Mouse (Mus musculus) 3T3-L1 (cell line): ENCODE results near the gene Plau.

Source experiments
- DNase-seq: peaks from one replicate; pipeline ENCODE4 v3.0.0-alpha.2; 2015; ENCODE audit warnings: low read depth, low spot score

Gene Plau

DNA sequence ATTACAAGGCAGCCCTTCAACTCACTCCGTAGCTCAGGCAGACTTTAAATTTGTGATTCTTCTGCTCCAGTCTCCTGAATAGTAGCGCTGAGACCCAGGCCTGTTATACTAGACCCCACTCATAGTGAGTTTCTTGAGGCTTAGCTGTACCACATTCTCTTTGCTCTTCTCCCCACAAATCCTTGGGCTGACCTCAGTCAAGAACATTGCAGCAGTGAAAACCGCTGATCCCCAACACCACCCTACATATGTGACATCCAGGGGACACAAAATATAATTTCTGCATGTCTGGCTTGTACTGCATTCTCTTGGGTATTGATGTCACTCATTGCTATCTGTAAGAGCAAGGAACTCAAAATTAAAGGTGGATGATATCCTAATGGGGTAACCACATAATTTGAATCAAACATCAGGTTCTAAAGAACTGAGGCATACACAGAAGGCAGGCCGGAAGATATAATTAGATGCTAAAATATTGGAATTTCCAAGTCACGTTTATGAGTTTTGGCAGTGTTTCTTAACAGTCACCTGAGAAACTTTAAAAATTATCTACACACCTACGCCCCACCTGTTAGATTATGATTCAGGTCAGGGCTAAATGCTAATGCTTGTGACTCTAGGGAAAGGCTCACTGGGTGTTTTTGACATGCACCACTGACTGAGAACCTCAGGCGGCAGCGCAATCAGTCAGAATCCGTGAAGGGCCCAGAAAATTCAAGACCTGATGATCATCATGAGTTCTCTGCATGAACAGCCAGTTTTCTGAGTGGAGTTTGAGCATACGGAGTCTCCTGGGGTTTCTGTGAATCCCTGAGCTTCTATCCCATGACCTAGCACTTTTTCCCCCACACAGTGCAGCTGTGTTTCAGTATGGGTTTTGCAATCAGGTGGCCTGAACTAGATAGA, 8.5 kb downstream of the Plau start:
- no peak for DNase-seq

GRCm38 (mm10) chr14:20845577-20846088, 9.2 kb downstream of the Plau start:
- DNase-seq, result peak; percentile 38

GRCm38 (mm10) chr14:20846214-20846613, 9.8 kb downstream of the Plau start:
- no peak for DNase-seq

DNA sequence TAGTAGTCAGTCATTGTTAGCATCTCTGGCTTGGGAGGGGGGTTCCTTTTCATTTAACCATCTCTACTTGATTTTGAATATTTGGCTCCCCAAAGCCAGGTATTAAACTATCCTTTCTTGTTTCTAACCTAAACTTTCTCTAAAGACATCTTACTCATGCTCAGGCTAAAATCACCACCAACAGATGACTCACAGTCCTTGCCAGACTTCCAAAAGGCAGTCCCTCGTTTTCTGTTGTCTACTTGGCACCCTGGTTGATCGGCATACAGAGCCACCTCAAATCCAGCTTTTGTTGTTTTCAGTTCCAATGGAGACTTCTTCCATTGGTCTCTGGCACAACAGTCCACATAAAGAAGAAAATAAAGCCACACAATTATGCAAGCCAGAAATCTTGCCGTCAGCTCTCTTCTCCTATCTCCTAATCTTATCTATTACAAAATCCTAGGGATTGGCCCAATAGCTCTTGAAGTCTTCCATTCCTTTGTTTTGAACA, 11.2 kb downstream of the Plau start:
- DNase-seq, result peak; percentile 53

- DNase-seq, result no peak
Measured at GRCm38 (mm10) chr14:20849753-20850152, 13.3 kb downstream of the Plau start.

DNA sequence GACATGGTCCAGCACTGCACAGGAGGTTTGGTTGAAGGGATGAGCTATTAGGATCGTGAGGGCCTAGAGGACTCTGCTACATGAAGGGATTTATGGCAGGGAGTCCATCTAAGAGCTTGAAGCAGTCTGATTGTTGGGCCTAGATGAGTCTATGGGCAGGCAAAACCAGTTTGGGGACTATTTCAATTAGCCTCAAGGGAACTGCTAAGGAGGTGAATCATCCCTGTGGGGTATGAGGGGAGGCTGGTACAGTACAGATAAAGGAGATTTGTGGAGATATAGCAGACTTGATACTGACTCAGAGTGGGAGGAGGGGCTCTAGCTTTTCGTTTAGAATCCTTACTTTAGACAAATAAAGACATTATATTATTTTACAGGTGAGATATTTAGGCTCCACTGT, 14.0 kb downstream of the Plau start:
- no peak for DNase-seq

DNA sequence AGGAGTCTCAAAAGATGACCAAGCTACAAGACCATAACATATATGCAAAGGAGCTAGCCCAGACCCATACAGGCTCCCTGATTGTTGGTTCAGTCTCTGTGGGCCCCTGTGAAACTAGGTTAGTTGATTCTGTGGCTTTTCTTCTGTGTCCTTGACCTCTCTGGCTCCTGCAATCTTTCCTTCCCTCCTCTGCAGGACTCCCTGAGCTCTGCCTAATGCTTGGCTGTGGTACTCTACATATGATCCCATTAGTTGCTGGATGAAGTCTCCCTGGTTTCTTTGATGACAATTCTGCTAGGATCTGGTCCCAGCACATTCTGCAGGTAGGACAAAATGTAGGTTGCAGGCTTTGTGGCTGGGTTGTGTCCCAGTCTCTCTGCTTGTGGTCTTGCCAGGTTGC, 15.3 kb downstream of the Plau start:
- DNase-seq, result no peak

DNA sequence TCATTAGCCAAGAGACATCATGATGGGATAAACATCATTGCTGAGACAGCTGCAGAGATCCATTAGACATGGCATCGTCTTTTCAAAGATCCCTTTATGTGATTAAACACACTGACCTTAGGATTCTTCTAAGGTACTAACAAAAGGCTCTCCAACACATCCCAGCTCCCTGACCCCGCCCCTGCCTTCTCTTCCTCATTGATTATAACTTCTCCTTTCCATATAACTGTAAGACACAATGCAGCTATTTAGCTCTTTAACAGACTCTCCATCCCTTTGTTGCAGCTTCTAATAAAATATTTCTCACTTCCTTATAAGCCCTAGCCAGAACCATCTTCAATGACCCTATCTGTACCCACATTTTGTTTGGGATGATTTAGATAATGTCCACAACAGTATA, 24.7 kb downstream of the Plau start:
- DNase-seq, result no peak

DNA sequence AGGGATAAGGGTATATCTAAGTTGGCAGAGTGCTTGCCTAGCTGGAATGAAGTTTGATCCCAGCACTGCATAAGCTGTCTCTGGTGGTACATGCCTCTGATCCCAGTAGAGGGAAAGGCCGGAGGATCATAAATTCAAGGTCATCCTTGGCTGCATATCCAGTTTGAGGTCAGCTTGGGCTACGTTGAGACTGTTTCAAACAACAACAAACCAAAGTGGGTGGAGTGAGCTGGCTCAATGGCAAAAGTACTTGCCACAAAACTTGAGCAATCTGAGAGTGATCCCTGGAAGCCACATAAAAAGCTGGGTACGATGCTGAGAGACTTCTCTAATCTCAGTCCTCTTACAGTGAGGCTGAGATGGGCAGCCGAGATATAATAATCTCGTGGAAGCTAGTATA, 25.1 kb downstream of the Plau start:
- no peak for DNase-seq

DNA sequence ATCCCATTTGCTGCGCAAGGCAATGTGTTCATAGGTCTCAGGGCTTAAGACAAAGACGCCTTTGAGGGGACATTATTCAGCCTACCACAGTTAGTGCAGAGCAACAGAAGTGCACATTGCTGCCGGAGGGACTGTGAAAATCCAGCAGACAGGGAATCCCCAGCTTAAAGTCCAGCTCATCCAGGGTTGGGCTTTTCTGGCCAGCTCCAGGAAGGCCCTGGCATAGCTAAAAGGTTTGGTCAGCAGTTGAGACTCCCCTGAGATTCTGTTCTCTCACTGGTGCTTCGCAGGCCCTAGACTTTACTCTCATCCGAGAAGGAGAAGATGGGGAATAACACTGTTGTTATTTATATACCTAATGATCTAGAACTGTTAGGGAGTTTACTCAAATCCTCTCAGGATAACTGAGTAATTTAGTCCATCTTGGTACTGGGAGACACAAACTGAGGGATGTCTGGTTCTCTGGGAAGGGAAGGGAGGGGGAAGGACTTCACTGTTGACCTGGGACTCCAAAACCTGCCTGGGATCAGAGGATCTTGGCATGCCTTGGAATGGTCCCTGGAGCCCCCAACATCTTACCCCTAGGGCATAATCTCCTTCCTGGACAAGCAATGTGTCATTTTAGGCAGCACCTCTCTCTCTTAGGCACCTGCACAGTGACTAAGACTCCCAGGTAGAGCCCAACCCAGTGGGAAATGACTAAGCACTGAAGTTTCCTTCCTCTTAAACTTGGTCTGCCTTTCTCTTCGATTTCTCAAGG, 27.0 kb downstream of the Plau start:
- DNase-seq, result peak; percentile 35

- DNase-seq, result no peak
Measured at GRCm38 (mm10) chr14:20864192-20864591, 27.7 kb downstream of the Plau start.

DNA sequence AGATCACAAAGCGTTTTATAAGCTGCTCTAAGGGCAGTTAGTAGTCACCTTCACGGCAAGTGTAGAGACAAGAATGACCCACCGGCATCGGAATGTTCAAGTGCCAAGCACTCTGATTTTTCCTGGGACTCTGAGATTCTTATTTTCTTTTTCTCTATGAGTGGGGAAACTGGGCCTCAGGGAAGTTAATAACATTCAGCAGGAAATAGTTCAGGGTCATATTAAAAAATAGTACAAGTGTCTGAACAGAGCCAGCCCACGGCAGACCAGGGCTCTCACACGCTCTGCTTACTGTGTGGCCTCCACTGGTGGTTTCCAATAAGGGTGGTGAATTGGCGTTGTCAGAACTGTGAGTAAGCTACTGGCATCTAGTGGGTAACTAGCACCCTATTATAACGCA, 29.1 kb downstream of the Plau start:
- no peak for DNase-seq

- DNase-seq, result no peak
Measured at GRCm38 (mm10) chr14:20866365-20866764, 29.9 kb downstream of the Plau start.

GRCm38 (mm10) chr14:20870110-20870509, 33.6 kb downstream of the Plau start:
- no peak for DNase-seq

- peak; percentile 69 for DNase-seq
Measured at GRCm38 (mm10) chr14:20871495-20871894, 35.0 kb downstream of the Plau start.

DNA sequence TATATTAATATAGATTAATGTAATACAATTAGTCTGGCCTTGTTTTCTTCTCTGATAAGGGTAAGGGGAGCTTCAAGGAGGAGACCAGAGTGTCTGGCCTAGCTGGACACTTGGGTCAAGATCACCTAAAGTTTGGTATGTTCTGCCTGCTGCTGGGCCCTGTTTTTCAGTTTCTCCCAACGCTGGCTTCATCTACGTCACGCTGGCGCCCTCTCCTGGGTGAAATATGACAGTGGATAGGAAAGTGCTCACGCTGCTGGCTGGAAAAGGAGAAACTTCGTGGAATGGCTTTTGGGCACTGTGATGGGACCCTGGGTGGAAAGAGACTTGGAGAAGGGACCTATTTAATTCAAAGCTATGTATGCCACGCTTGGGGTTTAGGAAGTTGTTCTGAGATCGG, 36.8 kb downstream of the Plau start:
- DNase-seq, result peak; percentile 88

DNA sequence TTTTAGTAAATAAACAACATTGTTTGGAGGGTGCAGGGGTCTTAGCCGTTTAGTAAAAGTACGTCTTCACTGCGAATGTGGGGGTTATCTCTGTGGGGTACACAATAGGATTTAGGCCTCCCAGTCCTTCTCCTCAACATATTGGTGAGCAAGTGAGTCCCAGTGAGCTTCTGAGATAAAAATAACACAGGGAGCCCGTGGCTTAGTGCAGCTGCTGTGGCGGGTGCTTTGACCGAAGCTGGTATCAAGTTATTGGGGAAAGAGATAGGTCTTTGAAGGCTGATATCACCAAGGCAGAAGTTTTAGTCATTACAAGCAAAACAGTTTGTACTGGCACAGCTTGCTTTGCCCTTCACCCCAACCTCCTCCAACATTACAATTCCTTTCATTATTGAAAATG, 37.5 kb downstream of the Plau start:
- no peak for DNase-seq

DNA sequence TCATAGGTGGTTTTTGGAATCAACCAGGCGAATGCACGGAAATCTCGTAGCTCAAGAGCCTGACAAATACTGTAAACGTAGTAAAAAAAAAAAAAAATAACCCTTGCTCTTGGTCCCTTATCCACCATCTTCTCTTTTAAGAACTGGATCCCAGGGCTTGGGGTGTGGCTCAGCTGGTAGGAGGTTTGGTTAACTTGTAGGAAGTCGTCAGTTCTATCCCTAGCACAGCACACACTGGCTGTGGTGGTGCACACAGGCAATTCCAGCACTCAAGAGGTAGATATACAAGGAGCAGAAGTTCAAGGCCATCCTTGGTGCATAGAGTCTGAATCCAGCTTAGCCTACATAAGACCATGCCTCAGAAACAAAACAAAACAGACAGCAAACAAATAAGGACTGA, 48.2 kb downstream of the Plau start:
- DNase-seq, result no peak

DNA sequence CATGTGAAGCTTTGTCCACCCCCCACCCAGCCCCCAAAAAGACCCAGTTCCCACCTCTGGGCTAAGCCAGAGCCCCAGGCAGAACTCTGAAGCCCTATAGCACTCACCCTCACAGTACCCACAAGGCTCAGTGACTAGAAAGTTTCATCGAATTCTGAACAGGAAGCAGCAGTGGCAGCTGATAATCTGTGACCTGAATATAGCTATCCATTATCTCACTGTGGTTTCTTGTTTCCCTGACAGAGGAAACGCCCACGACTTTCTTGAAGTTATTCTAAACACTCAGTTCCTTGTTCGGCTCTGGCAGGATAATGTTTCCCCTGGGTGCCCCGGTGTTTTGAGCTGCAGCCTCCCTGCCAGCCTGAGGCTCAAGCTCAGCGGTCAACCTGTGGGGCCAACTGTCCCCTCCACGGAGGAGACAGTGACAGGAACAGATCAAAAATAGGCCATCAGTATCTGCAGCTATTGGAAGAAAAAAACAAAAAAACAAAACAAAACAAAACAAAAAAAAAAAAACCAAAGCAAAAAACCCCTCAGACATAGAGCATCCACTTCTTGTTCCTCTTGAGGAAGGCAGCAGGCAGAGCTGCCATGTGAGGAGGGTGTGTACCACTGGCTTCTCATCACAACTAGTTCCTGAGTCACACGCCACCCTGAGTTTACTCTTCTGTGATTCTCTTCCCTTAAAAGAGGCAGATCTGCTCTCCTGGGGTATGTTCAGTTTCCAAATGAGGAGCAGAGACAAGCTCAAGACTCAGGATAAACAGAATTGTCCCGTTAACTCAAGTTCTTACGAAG, 48.8 kb downstream of the Plau start:
- peak; percentile 78 for DNase-seq

- DNase-seq, result peak; percentile 41
Measured at GRCm38 (mm10) chr14:20886266-20886665, 49.8 kb downstream of the Plau start.

DNA sequence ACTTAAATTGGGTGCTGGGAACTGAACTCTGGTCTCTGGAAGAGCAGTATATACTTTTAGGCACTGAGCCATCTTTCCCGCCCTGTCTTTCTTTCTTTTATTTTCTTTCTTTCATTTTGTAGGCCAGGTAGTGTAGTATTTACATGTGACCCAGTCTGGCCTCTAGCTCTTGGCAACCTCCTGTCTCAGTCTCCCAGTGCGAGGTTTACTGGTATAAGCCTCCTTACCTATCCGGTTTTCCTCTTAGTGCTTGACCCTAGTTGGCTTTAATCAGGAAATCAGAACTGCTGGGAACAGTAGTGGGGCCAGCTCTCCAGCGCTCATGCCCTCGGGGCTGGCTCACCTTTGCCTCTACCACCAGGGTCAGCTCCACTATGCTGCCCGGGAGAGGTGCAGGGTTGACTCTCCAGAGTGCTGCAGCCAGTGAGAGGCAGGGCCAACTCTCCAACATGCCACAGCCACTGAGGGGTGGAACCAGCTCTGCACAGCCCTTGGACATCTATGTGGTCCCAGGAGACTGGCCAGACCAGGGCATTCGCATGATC, 51.2 kb downstream of the Plau start:
- DNase-seq, result no peak
